Mouse (Mus musculus): ENCODE measurements around the gene Magea6.
"Not testable (repeated sequence)": the region's sequence is repeated elsewhere in the genome, so short reads cannot be mapped to it uniquely, and the experiment has no call there.

Magea6 gene

DNA sequence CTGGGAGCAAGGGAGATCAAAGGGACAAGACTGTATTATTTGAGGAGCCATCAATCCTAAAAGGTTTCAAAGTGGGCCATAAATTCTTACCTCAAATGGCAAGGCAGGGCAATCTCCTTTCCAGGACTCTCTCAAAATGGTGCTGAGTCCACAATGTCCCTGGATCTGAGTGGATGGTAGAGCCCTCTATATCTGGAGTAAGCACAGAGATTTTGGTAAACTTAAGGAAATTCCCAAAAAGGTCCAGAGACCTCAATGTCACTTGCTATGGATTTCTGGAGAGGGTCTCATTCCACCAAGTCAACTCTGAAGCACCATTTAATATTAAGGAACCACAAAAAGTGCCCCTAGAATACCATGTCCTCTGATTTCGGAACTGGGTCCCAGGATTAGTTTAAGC lies at the start of gene Magea6:
Gene Magea6, minus strand, starts transcription at position 101 of the 400 bp plus-strand sequence.
- not testable (repeated sequence) for DNase-seq (ENCODE audit: low read depth)

DNA sequence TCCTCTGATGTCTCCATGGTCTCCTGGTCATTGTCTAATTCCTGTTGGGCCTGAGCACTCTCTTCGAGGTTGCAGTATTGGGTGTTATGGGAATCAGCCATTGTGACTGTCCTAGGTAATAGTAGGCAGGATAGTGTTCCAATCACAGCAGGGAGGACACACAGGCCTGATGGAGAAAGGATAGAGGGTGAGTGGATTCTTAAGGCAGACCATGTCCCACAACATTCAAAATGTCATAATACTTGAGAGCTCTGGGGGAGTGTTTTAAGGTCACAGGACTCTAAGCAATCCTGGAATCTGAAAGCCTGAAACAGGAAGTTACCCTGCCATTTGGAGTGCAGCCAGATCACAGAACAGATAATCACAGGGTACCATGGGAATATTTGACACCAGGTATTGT lies 13.6 kb upstream of the Magea6 start, which contains the start of gene Magea3:
Gene Magea3, minus strand, starts transcription at position 101 of the 400 bp plus-strand sequence.
- not testable (repeated sequence) for DNase-seq (ENCODE audit: low read depth)

DNA sequence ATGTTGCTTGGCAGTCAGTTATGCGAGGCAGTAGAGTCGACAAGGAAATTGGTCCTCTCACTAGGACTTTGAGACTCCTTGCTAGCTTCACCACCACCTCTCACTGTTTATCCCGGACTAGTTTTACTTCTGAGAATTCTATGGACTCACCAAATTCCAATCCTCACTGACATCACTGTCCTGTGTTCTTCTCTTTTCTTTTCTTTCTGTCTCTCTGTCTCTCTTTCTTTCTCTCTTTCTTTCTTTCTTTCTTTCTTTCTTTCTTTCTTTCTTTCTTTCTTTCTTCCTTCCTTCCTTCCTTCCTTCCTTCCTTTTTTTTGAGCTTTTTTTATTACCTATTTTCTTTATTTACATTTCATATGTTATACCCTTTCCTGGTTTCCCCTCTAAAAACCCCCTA lies 45.6 kb downstream of the Magea6 start, which contains the start of gene Cldn34b1:
Gene Cldn34b1, minus strand, starts transcription at position 101 of the 400 bp plus-strand sequence.
- not testable (repeated sequence) for DNase-seq (ENCODE audit: low read depth)
